Mouse (Mus musculus): ENCODE measurements around the gene Hk1. TPM values are rescaled to one million over a fixed set of nuclear protein-coding genes. Genes with fewer than 3 reads are reported as not detected.

Hk1 gene
- polyA plus RNA-seq, 1 experiment from 2014 or later: 56.6 TPM

DNA sequence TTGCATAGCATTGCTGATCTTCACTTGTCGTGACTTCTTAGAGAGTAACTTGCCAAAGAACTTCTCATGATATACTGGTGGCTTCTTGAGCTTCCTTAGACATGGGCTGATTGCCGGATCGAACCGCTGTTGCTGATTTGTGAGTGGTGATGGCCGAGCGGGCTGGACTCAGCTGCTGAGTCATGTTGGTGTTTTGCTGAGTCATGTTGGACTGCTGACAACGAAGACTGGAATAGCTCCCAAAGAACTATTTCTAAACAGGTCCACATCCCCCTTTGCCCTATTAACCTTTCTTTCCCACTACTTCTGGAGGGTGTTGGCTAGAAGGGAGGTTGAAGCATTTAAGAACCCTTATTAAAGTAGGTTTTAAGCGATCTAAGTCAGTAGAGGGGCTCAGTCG lies 135.6 kb downstream of the Hk1 start:
- Histone ChIP-seq H3K4me3 (no peak overlapping the region), H3K27ac (no peak overlapping the region), H3K4me2 (replicated peaks) (no peak overlapping the region), H3K36me3 (no peaks in the 10 kb centered on the region), H3K9me3 (replicated peaks) (no peaks in the 10 kb centered on the region), H3K4me1 (no peaks in the 10 kb centered on the region), H3K9ac (no peak overlapping the region), H3K27me3 (no peaks in the 10 kb centered on the region)
- ATAC-seq (ENCODE audit: low FRiP score): no peak
- WGBS: 92% methylated on average over 9 of the region's 9 CpGs

DNA sequence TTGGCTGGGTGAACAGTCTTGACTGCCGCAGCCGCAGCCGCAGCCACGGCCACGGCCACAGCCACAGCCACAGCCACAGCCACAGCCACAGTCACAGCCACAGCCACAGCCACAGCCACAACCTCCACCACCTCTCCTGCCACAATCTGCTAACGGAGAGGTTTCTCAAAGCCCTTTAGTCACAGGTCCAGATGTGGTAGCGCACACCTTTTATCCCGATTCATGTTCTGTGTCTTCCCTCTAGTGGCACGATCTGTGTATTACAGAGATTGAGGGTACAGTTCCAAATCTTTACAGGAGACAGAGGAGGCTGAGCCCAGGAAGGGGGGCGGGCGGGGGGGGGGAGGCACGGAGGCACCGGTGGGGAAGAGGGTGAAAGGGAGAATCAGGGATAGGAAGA lies 136.8 kb downstream of the Hk1 start:
- no peak overlapping the region for H3K4me3 ChIP-seq
- H3K36me3 ChIP-seq: no peaks in the 10 kb centered on the region
- no peak overlapping the region for H3K4me2 ChIP-seq (replicated peaks)
- no peak overlapping the region for H3K9ac ChIP-seq
- no peaks in the 10 kb centered on the region for H3K27me3 ChIP-seq
- H3K4me1 ChIP-seq: no peaks in the 10 kb centered on the region
- no peak overlapping the region for H3K27ac ChIP-seq
- WGBS: 55% methylated on average over 13 of the region's 13 CpGs
- H3K9me3 ChIP-seq (replicated peaks): no peaks in the 10 kb centered on the region
- no peak for ATAC-seq (ENCODE audit: low FRiP score)

DNA sequence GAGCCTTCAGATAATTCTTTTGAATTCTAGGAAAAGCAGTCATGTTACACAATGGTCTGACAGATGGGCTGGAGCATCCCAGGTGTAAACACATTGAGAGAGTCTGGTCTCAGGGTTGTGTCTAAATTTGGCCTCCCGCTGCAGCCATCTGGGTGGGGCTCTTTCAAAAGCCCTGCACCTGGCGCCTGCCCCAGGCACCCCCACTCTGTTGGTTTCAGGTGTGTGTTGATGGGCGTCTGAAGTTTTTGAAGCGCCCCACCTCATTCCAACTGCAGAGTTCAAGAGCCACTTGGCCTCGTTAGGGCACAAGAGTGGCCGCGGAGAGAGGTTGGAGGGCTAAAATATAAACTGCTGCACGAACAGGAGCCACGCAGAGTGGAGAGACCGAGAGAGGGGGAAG lies 137.3 kb downstream of the Hk1 start:
- Histone ChIP-seq H3K4me1 (no peaks in the 10 kb centered on the region), H3K4me3 (no peak overlapping the region), H3K9ac (no peak overlapping the region), H3K27me3 (no peaks in the 10 kb centered on the region), H3K36me3 (no peaks in the 10 kb centered on the region), H3K9me3 (replicated peaks) (no peaks in the 10 kb centered on the region), H3K4me2 (replicated peaks) (no peak overlapping the region), H3K27ac (no peak overlapping the region)
- no peak for ATAC-seq (ENCODE audit: low FRiP score)
- 89% methylated on average over 10 of the region's 10 CpGs for WGBS

DNA sequence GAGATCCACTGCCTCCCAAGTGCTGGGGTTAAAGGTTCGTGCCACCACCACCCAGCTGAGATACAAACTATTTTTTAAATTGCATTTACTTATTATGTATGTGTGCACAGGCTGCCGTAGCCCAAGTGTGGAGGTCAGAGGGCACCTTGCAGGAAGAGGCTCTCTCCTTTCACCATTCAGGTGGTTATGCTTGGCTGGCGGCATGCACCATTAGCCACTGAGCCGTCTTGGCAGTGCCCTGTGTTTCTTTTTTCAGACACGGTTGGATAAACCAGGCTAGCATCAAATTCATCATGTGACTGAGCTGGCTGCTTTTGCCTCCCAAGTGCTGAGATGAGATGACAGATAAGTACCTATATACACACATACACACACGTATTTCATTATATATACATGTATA lies 140.4 kb downstream of the Hk1 start:
- WGBS: 50% methylated on average over 6 of the region's 6 CpGs
- no peak overlapping the region for H3K4me2 ChIP-seq (replicated peaks)
- no peaks in the 10 kb centered on the region for H3K4me1 ChIP-seq
- H3K27ac ChIP-seq: no peak overlapping the region
- H3K9me3 ChIP-seq (replicated peaks): no peaks in the 10 kb centered on the region
- ATAC-seq (ENCODE audit: low FRiP score): no peak
- H3K4me3 ChIP-seq: no peak overlapping the region
- no peaks in the 10 kb centered on the region for H3K36me3 ChIP-seq
- no peaks in the 10 kb centered on the region for H3K27me3 ChIP-seq
- no peak overlapping the region for H3K9ac ChIP-seq

DNA sequence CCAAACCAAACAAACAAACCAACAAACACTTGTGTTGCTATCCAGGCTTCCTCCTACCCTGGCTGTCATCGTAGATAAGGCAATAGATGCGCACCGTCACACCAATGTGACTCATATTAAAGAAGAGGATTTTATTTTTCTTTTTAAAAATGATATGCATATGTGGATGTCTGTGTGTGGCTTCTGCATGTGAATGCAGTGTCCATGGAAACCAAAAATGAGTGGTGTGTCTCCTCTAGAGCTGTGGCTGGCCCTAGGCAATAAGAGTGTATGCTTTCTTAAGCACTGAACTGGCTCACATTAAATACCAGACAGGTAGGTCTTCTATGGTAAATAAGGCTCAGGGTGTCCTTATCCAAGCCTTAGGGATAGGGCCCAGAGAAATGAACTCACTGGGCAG lies 141.0 kb downstream of the Hk1 start:
- Histone ChIP-seq H3K4me2 (replicated peaks) (no peak overlapping the region), H3K4me1 (no peaks in the 10 kb centered on the region), H3K27me3 (no peaks in the 10 kb centered on the region), H3K27ac (no peak overlapping the region), H3K9ac (no peak overlapping the region), H3K4me3 (no peak overlapping the region), H3K9me3 (replicated peaks) (no peaks in the 10 kb centered on the region), H3K36me3 (no peaks in the 10 kb centered on the region)
- 95% methylated on average over 3 of the region's 3 CpGs for WGBS
- ATAC-seq (ENCODE audit: low FRiP score): no peak

DNA sequence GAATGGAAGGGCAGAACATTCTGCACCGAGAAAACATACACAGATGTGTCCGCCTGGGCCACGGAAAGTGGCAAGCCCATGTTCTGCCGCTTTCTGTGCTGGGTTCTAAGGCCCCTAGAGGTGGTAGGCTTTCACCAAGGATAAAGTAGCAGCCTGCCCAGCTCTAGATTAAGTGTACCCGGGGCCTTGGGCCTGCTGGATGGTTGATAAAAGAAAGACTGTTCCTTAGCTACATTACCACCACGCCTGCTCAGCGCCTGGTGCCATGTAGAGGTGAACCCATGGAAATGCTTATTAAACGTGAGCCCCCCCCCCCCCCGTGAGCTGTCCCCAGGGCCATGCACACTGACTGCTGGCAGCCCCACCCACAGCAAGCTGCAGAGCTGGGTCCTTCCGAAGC lies 142.5 kb downstream of the Hk1 start:
- no peak overlapping the region for H3K4me3 ChIP-seq
- no peaks in the 10 kb centered on the region for H3K4me1 ChIP-seq
- H3K27me3 ChIP-seq: peaks cover 4% of the 10 kb centered on the region; the same call in 1 of the 2 replicates
- WGBS: 83% methylated on average over 10 of the region's 10 CpGs
- H3K9ac ChIP-seq: no peak overlapping the region
- no peak for ATAC-seq (ENCODE audit: low FRiP score)
- no peaks in the 10 kb centered on the region for H3K9me3 ChIP-seq (replicated peaks)
- no peak overlapping the region for H3K4me2 ChIP-seq (replicated peaks)
- H3K36me3 ChIP-seq: no peaks in the 10 kb centered on the region
- H3K27ac ChIP-seq: no peak overlapping the region

DNA sequence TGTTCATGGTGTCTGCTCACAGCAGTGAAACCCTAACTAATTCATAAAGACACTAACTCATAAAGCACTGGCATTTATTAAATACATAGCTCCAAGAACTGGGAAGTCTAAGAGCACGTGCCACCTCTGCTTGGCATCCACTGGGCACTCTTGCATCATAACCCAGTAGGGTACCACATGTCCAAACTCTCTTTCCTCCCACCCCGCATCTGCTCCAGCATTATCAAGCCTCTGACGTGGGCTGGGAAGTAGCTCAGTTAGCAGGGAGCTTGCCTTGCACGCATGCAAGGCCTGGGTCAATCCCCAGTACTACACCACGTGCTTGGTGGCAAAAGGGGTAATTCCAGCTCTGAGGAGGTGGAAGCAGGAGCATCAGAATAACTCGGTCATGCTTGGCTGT lies 143.5 kb downstream of the Hk1 start:
- WGBS: 87% methylated on average over 6 of the region's 6 CpGs
- no peaks in the 10 kb centered on the region for H3K4me1 ChIP-seq
- no peak for ATAC-seq (ENCODE audit: low FRiP score)
- peaks cover 5% of the 10 kb centered on the region; the same call in 1 of the 2 replicates for H3K27me3 ChIP-seq
- no peak overlapping the region for H3K9ac ChIP-seq
- H3K9me3 ChIP-seq (replicated peaks): no peaks in the 10 kb centered on the region
- H3K36me3 ChIP-seq: no peaks in the 10 kb centered on the region
- H3K4me2 ChIP-seq (replicated peaks): no peak overlapping the region
- no peak overlapping the region for H3K27ac ChIP-seq
- H3K4me3 ChIP-seq: no peak overlapping the region

DNA sequence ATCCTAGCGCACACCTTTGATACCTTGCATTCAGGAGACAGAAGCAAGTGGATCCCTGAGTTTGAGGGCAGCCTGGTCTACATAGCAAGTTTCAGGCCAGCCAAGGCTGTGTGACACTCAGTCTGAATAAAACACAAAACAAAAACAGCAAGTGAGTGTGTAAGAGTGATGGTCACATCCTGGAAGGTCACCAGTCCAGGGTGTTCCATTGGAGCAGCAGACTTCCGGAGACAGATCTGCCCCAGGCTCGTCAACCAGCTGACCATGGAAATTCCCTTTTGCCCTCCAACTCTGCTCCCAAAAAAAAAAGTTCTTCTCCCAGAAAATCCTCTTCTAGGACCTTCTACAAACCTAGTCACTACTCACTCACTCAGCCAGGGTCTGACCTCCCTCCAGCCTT lies 147.9 kb downstream of the Hk1 start:
- no peaks in the 10 kb centered on the region for H3K36me3 ChIP-seq
- H3K27me3 ChIP-seq: peaks cover 12% of the 10 kb centered on the region
- no peak for ATAC-seq (ENCODE audit: low FRiP score)
- H3K4me2 ChIP-seq (replicated peaks): peak overlapping the region; percentile 89
- H3K27ac ChIP-seq: no peak overlapping the region
- H3K9me3 ChIP-seq (replicated peaks): no peaks in the 10 kb centered on the region
- 72% methylated on average over 3 of the region's 3 CpGs for WGBS
- no peak overlapping the region for H3K9ac ChIP-seq
- H3K4me3 ChIP-seq: no peak overlapping the region
- H3K4me1 ChIP-seq: peaks cover 6% of the 10 kb centered on the region; the same call in 1 of the 2 replicates

DNA sequence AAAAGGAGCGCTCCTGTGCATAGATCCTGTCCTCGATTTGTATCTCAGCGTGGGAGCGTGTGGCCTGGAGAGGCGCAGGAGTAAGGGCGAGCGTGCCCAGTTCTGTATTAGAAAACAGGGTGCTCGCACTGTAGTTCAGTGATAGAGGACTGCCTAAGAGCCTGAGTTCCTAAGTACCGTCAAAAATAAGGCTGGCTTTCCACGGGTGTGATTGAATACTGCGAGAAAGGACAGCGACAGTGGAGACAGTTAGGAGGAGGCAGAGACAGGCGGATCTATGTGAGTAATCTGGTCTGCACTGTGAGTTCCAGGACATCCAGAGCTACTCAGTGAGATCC lies 148.3 kb downstream of the Hk1 start:
- peaks cover 6% of the 10 kb centered on the region; the same call in 1 of the 2 replicates for H3K4me1 ChIP-seq
- no peaks in the 10 kb centered on the region for H3K9me3 ChIP-seq (replicated peaks)
- peak overlapping the region; percentile 18; the same call in 1 of the 2 replicates for H3K9ac ChIP-seq
- peaks cover 12% of the 10 kb centered on the region for H3K27me3 ChIP-seq
- H3K36me3 ChIP-seq: no peaks in the 10 kb centered on the region
- H3K4me3 ChIP-seq: peak overlapping the region; percentile 53
- WGBS: 5% methylated on average over 13 of the region's 13 CpGs
- 0 out of 2 replicates have a peak overlapping the region, but pooled peaks have one; percentile 17 for H3K27ac ChIP-seq
- ATAC-seq (ENCODE audit: low FRiP score): no peak
- peak overlapping the region; percentile 89 for H3K4me2 ChIP-seq (replicated peaks)

DNA sequence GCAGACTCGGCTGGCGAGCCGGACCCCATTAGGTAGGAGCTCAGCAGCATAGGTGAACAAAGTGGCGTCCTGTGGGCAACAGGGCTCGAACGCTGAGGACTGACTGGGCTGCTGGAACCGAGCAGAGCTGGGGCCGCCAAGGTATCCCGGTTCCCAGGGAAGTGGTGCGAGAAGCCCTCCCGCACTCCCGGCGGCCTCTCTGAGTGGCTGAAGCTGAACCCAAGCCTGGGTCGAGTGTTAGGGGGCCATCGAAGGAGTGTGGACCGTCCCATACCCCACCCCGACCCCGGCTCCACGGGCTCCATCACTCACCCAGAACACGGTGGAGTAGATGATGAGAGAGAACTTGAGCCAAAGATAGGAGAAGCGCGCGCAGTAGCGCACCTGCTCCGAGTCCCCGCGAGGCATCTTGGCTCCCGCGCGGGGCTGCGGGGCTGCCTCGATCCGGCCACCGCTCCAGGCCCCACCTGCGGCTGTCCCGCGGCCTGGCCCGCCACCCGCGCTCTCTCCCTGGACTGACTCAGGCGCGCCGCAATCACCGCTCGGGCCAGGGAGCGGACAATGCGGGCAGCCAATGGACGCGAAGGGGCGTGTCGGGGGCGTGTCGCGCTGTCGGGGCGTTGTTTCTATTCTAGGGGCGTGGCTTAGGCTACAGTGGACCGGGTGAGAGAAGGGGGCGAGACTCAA lies 148.9 kb downstream of the Hk1 start, which contains the start of gene Tspan15:
Gene Tspan15, minus strand, starts transcription at position 544 of the 687 bp plus-strand sequence.
- ATAC-seq (ENCODE audit: low FRiP score): peak; percentile 97
- under 1% methylated on average over 59 of the region's 59 CpGs for WGBS
- peak within 1 kb of the TSS; percentile 53 for H3K4me3 ChIP-seq
- H3K4me2 ChIP-seq (replicated peaks): peak within 1 kb of the TSS; percentile 89
- H3K27me3 ChIP-seq: peaks cover 12% of the 10 kb centered on the region
- peaks cover 6% of the 10 kb centered on the region; the same call in 1 of the 2 replicates for H3K4me1 ChIP-seq
- no peaks in the 10 kb centered on the region for H3K9me3 ChIP-seq (replicated peaks)
- H3K9ac ChIP-seq: peak within 1 kb of the TSS; percentile 66
- H3K36me3 ChIP-seq: no peaks in the 10 kb centered on the region
- 0 out of 2 replicates have a peak within 1 kb of the TSS, but pooled peaks have one; percentile 17 for H3K27ac ChIP-seq

DNA sequence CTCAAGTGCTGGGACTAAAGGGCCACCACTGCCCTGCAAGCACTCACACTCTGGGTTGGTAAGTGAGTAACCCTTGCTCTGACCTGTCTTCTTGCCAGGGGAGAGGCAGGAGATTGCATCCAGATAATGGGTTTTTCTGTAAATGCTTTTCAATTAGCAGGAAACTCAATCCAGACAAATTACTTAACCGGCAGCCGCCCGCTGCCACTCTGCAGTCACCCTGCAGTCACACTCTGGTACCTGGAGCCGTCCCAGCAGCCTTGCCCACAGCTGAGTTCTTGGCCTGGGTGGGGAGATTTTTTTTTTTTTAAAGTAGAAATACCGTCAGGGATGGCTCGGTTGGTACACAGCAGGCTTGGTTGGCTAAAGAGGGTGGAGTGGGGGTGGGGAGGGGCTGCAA lies 151.6 kb downstream of the Hk1 start:
- H3K9ac ChIP-seq: no peak overlapping the region
- ATAC-seq (ENCODE audit: low FRiP score): no peak
- H3K4me1 ChIP-seq: peaks cover 6% of the 10 kb centered on the region; the same call in 1 of the 2 replicates
- no peak overlapping the region for H3K27ac ChIP-seq
- H3K9me3 ChIP-seq (replicated peaks): no peaks in the 10 kb centered on the region
- no peak overlapping the region for H3K4me2 ChIP-seq (replicated peaks)
- WGBS: 70% methylated on average over 6 of the region's 6 CpGs
- peaks cover 12% of the 10 kb centered on the region for H3K27me3 ChIP-seq
- no peaks in the 10 kb centered on the region for H3K36me3 ChIP-seq
- H3K4me3 ChIP-seq: no peak overlapping the region

DNA sequence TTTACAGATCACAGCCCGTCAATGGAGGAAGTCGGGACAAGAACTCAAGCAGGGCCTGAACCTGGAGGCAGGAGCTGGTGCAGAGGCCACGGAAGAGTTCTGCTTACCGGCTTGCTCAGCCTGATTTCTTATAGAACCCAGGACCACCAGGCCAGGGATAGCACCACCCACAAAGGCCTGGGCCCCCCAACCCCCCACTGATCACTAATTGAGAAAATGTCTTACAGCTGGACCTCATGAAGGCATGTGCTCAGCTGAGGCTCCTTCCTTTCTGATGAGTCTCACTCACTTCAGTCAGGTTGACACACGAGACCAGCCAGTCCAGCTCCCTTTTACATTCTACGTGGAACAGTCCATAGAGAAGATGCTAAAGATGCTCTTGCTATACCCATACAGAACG lies 153.9 kb downstream of the Hk1 start:
- H3K9ac ChIP-seq: no peak overlapping the region
- 67% methylated on average over 7 of the region's 7 CpGs for WGBS
- no peak for ATAC-seq (ENCODE audit: low FRiP score)
- no peak overlapping the region for H3K4me2 ChIP-seq (replicated peaks)
- H3K27ac ChIP-seq: no peak overlapping the region
- H3K4me1 ChIP-seq: peaks cover 6% of the 10 kb centered on the region; the same call in 1 of the 2 replicates
- no peaks in the 10 kb centered on the region for H3K36me3 ChIP-seq
- H3K9me3 ChIP-seq (replicated peaks): no peaks in the 10 kb centered on the region
- H3K27me3 ChIP-seq: peaks cover 7% of the 10 kb centered on the region
- no peak overlapping the region for H3K4me3 ChIP-seq

DNA sequence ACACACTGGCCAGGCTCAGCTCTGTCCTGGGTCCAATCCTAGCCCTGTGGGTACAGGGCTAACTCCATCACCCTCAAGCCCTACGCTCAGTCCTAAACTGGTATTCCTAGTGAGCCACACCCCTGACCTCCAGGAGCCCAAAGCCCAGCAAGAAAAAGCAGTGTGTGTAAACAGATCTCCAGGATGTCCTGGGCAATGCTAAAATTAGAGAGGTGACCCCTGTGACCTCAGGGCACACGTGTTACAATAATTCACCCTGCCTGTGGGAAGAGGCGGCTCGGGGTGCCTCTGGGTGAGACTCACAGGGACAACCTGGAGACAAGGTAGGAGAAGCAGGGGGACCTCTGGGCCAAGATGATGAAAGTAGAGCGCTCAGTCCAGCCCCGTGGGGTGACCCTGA lies 155.5 kb downstream of the Hk1 start:
- 72% methylated on average over 6 of the region's 6 CpGs for WGBS

More for the DNA sequence above, 155.5 kb downstream of the Hk1 start:
- Histone ChIP-seq H3K4me1 (no peaks in the 10 kb centered on the region), H3K4me2 (replicated peaks) (no peak overlapping the region), H3K9me3 (replicated peaks) (no peaks in the 10 kb centered on the region), H3K9ac (no peak overlapping the region), H3K27ac (no peak overlapping the region), H3K4me3 (no peak overlapping the region), H3K36me3 (no peaks in the 10 kb centered on the region), H3K27me3 (peaks cover 3% of the 10 kb centered on the region; the same call in 1 of the 2 replicates)
- ATAC-seq (ENCODE audit: low FRiP score): no peak
